Mouse (Mus musculus) CH12.LX (cell line): Measurements from ENCODE around the gene Tmem233. TPM values are rescaled to one million over a fixed set of nuclear protein-coding genes. Genes with fewer than 3 reads are reported as not detected.

Experiments used
- DNase-seq: peaks from one replicate; pipeline ENCODE4 v3.0.0-alpha.2; 2013; ENCODE audit errors: extremely low read depth
- H3K27ac ChIP-seq: 2 replicates; pipeline ENCODE4 v1.5.1; 2012; ENCODE audit warnings: low read depth, mild to moderate bottlenecking, control low read depth, moderate library complexity; ENCODE audit not compliant: insufficient read depth
- H3K27me3 ChIP-seq: replicated peaks from 2 replicates; pipeline ENCODE3; 2012; ENCODE audit warnings: inconsistent platforms
- H3K36me3 ChIP-seq, 2 experiments: replicated peaks in 1 of 2; 2 replicates each; pipeline versions ENCODE3 to v1.6.1; 2012; ENCODE audit warnings: inconsistent platforms in 1 of 2, low read length in 1 of 2, mild to moderate bottlenecking in 1 of 2, mixed read lengths in 1 of 2, moderate library complexity in 1 of 2; ENCODE audit not compliant: control insufficient read depth in 1 of 2, insufficient read depth in 1 of 2
- H3K4me1 ChIP-seq, 2 experiments: 2 replicates each; pipeline ENCODE4 v1.6.1; 2012; ENCODE audit warnings: inconsistent platforms in 1 of 2, moderate library complexity in 1 of 2; ENCODE audit not compliant: insufficient read depth in 2 of 2, control insufficient read depth in 1 of 2
- H3K4me2 ChIP-seq: 2 replicates; pipeline ENCODE4 v1.6.1; 2012; ENCODE audit warnings: low read depth, mild to moderate bottlenecking, control low read depth; ENCODE audit not compliant: poor library complexity, insufficient read depth, severe bottlenecking
- H3K4me3 ChIP-seq, 3 experiments: fragments of 150-350 bp in 1 of 3; sonication (generic) in 1 of 3; replicated peaks in 1 of 3; 2 replicates each; pipeline versions ENCODE3 to v1.5.1; 2011 to 2012; ENCODE audit warnings: low read depth in 2 of 3, low read length in 2 of 3, mild to moderate bottlenecking in 2 of 3, moderate library complexity in 2 of 3, control low read depth in 1 of 3, improper control_type of control experiment in 1 of 3, inconsistent platforms in 1 of 3, mixed read lengths in 1 of 3; ENCODE audit not compliant: poor library complexity in 1 of 3
- H3K79me2 ChIP-seq: replicated peaks from 2 replicates; pipeline ENCODE4 v1.6.1; 2012; ENCODE audit warnings: mild to moderate bottlenecking, moderate library complexity; ENCODE audit not compliant: control insufficient read depth, poor library complexity, insufficient read depth, severe bottlenecking; ENCODE audit errors: extremely low read depth
- H3K9ac ChIP-seq: 2 replicates; pipeline ENCODE4 v1.6.1; 2012; ENCODE audit warnings: low read depth, mild to moderate bottlenecking, control low read depth, moderate library complexity; ENCODE audit not compliant: insufficient read depth
- H3K9me3 ChIP-seq: replicated peaks from 2 replicates; pipeline ENCODE3; 2012; ENCODE audit warnings: low read length, inconsistent platforms, mixed read lengths
- CHD1 ChIP-seq: IDR thresholded peaks from 2 replicates; pipeline ENCODE4 v1.6.1; 2012; ENCODE audit warnings: low read depth, low read length, improper control_type of control experiment, inconsistent platforms
- CTCF ChIP-seq, 2 experiments: IDR thresholded peaks in 1 of 2; conservative IDR thresholded peaks in 1 of 2; 2 replicates each; pipeline ENCODE4 v1.5.1; 2011 to 2012; ENCODE audit warnings: low read depth in 2 of 2, low read length in 2 of 2, improper control_type of control experiment in 1 of 2, inconsistent platforms in 1 of 2, mild to moderate bottlenecking in 1 of 2, moderate library complexity in 1 of 2
- E2F4 ChIP-seq: IDR thresholded peaks from 2 replicates; pipeline ENCODE4 v1.6.1; 2011; ENCODE audit warnings: low read depth, low read length, improper control_type of control experiment; ENCODE audit not compliant: insufficient replicate concordance
- ELF1 ChIP-seq: IDR thresholded peaks from 2 replicates; pipeline ENCODE4 v1.6.1; 2014; ENCODE audit warnings: low read depth, mild to moderate bottlenecking, inconsistent platforms, low read length, improper control_type of control experiment
- ETS1 ChIP-seq: conservative IDR thresholded peaks from 2 replicates; pipeline ENCODE4 v1.6.1; 2012; ENCODE audit warnings: low read depth, mild to moderate bottlenecking, inconsistent platforms, low read length, improper control_type of control experiment, moderate library complexity
- GABPA ChIP-seq: IDR thresholded peaks from 2 replicates; pipeline ENCODE4 v1.6.1; 2012; ENCODE audit warnings: low read depth, low read length, improper control_type of control experiment, inconsistent platforms; ENCODE audit not compliant: insufficient replicate concordance
- HCFC1 ChIP-seq: IDR thresholded peaks from 2 replicates; pipeline ENCODE4 v1.6.1; 2012; ENCODE audit warnings: low read depth, mild to moderate bottlenecking, inconsistent platforms, low read length, improper control_type of control experiment
- JUN ChIP-seq: IDR thresholded peaks from 2 replicates; pipeline ENCODE4 v1.6.1; 2011; ENCODE audit warnings: low read depth, mild to moderate bottlenecking, low read length, improper control_type of control experiment, moderate library complexity; ENCODE audit not compliant: insufficient read depth
- JUND ChIP-seq: conservative IDR thresholded peaks from 2 replicates; pipeline ENCODE4 v1.6.1; 2011; ENCODE audit warnings: low read depth, low read length, improper control_type of control experiment
- KAT2A ChIP-seq: IDR thresholded peaks from 2 replicates; pipeline ENCODE4 v1.6.1; 2012; ENCODE audit warnings: low read length, improper control_type of control experiment, inconsistent platforms; ENCODE audit not compliant: insufficient replicate concordance
- MAFK ChIP-seq: IDR thresholded peaks from 2 replicates; pipeline ENCODE4 v1.6.1; 2011; ENCODE audit warnings: low read length, improper control_type of control experiment; ENCODE audit not compliant: insufficient replicate concordance
- MAZ ChIP-seq: IDR thresholded peaks from 2 replicates; pipeline ENCODE4 v1.6.1; 2012; ENCODE audit warnings: low read depth, mild to moderate bottlenecking, inconsistent platforms, low read length, improper control_type of control experiment, moderate library complexity
- MEF2A ChIP-seq: IDR thresholded peaks from 2 replicates; pipeline ENCODE4 v1.6.1; 2014; ENCODE audit warnings: low read depth, mild to moderate bottlenecking, inconsistent platforms, low read length, improper control_type of control experiment, borderline replicate concordance
- MYC ChIP-seq: IDR thresholded peaks from 2 replicates; pipeline ENCODE4 v1.6.1; 2011; ENCODE audit warnings: low read depth, mild to moderate bottlenecking, improper control_type of control experiment, low read length
- NELFE ChIP-seq: IDR thresholded peaks from 2 replicates; pipeline ENCODE4 v1.6.1; 2011; ENCODE audit warnings: low read depth, low read length, improper control_type of control experiment
- PAX5 ChIP-seq: IDR thresholded peaks from 2 replicates; pipeline ENCODE4 v1.6.1; 2012; ENCODE audit warnings: low read length, inconsistent platforms, mixed read lengths
- POLR2A ChIP-seq: IDR thresholded peaks from 2 replicates; pipeline ENCODE4 v1.6.1; 2011; ENCODE audit warnings: low read depth, mild to moderate bottlenecking, improper control_type of control experiment, low read length
- RAD21 ChIP-seq: IDR thresholded peaks from 2 replicates; pipeline ENCODE4 v1.6.1; 2011; ENCODE audit warnings: low read depth, mild to moderate bottlenecking, low read length, improper control_type of control experiment, moderate library complexity
- SMC3 ChIP-seq: IDR thresholded peaks from 2 replicates; pipeline ENCODE4 v1.6.1; 2011; ENCODE audit warnings: low read depth, low read length, improper control_type of control experiment
- TCF12 ChIP-seq: IDR thresholded peaks from 2 replicates; pipeline ENCODE4 v1.6.1; 2014; ENCODE audit warnings: low read depth, mild to moderate bottlenecking, inconsistent platforms, low read length, improper control_type of control experiment
- UBTF ChIP-seq: IDR thresholded peaks from 2 replicates; pipeline ENCODE4 v1.6.1; 2012; ENCODE audit warnings: low read depth, mild to moderate bottlenecking, inconsistent platforms, low read length, improper control_type of control experiment, moderate library complexity
- USF1 ChIP-seq: IDR thresholded peaks from 2 replicates; pipeline ENCODE4 v1.6.1; 2014; ENCODE audit warnings: low read depth, mild to moderate bottlenecking, inconsistent platforms, low read length, improper control_type of control experiment
- USF2 ChIP-seq: conservative IDR thresholded peaks from 2 replicates; pipeline ENCODE4 v1.6.1; 2011; ENCODE audit warnings: low read depth, low read length, improper control_type of control experiment
- ZC3H11A ChIP-seq: IDR thresholded peaks from 2 replicates; pipeline ENCODE4 v1.6.1; 2012; ENCODE audit warnings: low read depth, mild to moderate bottlenecking, inconsistent platforms, low read length, improper control_type of control experiment
- ZKSCAN1 ChIP-seq: IDR thresholded peaks from 2 replicates; pipeline ENCODE4 v1.6.1; 2012; ENCODE audit warnings: low read depth, inconsistent platforms, low read length, improper control_type of control experiment, borderline replicate concordance
- ZNF384 ChIP-seq: IDR thresholded peaks from 2 replicates; pipeline ENCODE4 v1.6.1; 2012; ENCODE audit warnings: low read depth, low read length, improper control_type of control experiment, inconsistent platforms
- dilution Hi-C: fragments of 300-500 bp; cut with MboI; formaldehyde crosslinking; loops from 2 replicates; pipeline ENCODE4 v1.14.3; 2020; ENCODE audit warnings: low sequenced_read_pairs; ENCODE audit not compliant: extremely low pct_unique_long_range_greater_than_20kb, extremely low pct_ligation_motif_present
- in situ Hi-C: fragments of 300-500 bp; cut with MboI; formaldehyde crosslinking; loops from 3 replicates; pipeline ENCODE4 v1.14.3; 2019; ENCODE audit warnings: low sequenced_read_pairs, low pct_ligation_motif_present, low pct_unique_long_range_greater_than_20kb, mixed read lengths
- polyA plus RNA-seq: library from polyadenylated mRNA; unstranded; fragments of >175 nt; gene quantifications from 2 replicates; pipeline ENCODE4 v1.2.1, GENCODE M21; 2012; ENCODE audit warnings: low read depth; ENCODE audit not compliant: insufficient read length
- total RNA-seq, 2 experiments: library from RNA; depleted of rRNA; stranded (reverse); fragments of 300-350 nt in 1 of 2; fragments of >200 nt in 1 of 2; gene quantifications; 2 replicates each; pipeline ENCODE4 v1.2.3; 2012 to 2014

The Tmem233 gene
- total and polyA plus RNA-seq, 3 experiments: not detected

DNA sequence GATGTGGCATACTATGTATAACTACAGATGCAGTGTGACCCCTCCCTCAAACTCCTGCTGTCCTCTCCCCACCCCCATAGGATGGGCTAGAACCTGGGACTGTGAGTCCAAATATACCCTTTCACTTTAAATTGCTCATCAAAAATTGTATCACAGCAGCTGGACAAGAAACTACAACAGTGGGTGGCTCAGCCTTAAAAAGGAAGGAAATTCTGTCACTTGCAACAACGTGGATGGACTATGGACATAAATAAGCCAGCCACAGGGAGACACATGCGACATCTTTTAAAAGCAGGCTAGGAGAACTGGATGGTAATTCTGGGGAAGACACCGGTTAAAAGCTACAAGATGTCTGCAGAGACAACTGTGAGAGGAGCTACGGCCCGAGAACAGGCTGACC lies 66.5 kb downstream of the Tmem233 start:
- Histone ChIP-seq H3K36me3 (peaks cover 75 to 85% of the 10 kb centered on the region in 2 experiments), H3K79me2 (0 out of 2 replicates have a peak, but pooled peaks cover 3% of the 10 kb centered on the region), H3K27me3 (no peaks in the 10 kb centered on the region), H3K4me2 (no peak overlapping the region), H3K4me1 (peaks cover 2 to 17% of the 10 kb centered on the region in 2 experiments; a peak in 3 of 4 replicates), H3K4me3 (no peak overlapping the region), H3K27ac (no peak overlapping the region), H3K9ac (no peak overlapping the region), H3K9me3 (no peaks in the 10 kb centered on the region)
- DNase-seq: no peak
- dilution Hi-C loops: no loop called here
- in situ Hi-C loops: no loop called here
- no peak for TF ChIP-seq MEF2A
- TF ChIP-seq ZNF384: no peak
- no peak for TF ChIP-seq POLR2A
- no peak for TF ChIP-seq JUND
- no peak for TF ChIP-seq USF1
- TF ChIP-seq GABPA: no peak
- no peak for TF ChIP-seq MAZ
- no peak for TF ChIP-seq KAT2A
- TF ChIP-seq USF2: no peak
- TF ChIP-seq SMC3: no peak
- TF ChIP-seq MAFK: no peak
- TF ChIP-seq TCF12: no peak
- no peak for TF ChIP-seq JUN
- no peak for TF ChIP-seq ELF1

DNA sequence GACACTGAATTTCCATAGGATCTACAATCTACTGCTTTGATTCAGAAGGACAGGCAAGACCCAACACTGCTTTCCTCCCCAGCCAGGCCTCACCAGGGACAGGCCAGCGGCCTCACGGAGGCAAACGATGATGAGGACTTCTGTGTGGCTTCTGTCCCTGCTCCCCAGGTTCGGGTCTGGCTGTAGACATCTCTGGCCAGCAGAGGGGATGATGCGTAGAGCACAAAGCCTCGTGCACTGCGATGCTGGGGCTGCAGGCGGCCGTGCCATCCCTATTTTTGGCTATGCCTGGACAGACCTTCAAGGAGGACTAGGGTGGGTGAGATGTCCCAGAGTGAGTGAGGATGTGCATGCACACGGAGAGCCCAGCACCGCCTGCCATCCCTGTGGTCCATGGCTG lies 68.8 kb downstream of the Tmem233 start:
- Histone ChIP-seq H3K27ac (no peak overlapping the region), H3K9me3 (no peaks in the 10 kb centered on the region), H3K9ac (no peak overlapping the region), H3K4me2 (no peak overlapping the region), H3K27me3 (no peaks in the 10 kb centered on the region), H3K4me3 (no peak overlapping the region), H3K36me3 (peaks cover 54 to 64% of the 10 kb centered on the region in 2 experiments), H3K4me1 (peaks cover 11 to 36% of the 10 kb centered on the region in 2 experiments; a peak in 3 of 4 replicates), H3K79me2 (no peaks in the 10 kb centered on the region)
- DNase-seq: no peak
- dilution Hi-C loops: no loop called here
- in situ Hi-C loops: no loop called here
- TF ChIP-seq E2F4 (no peak), NELFE (no peak)

GRCm38 (mm10) chr5:116013821-116014220 lies 69.2 kb downstream of the Tmem233 start:
- dilution Hi-C loops: no loop called here
- Histone ChIP-seq H3K27ac (no peak overlapping the region), H3K4me1 (peaks cover 13 to 40% of the 10 kb centered on the region in 2 experiments; a peak in 3 of 4 replicates), H3K79me2 (no peaks in the 10 kb centered on the region), H3K27me3 (no peaks in the 10 kb centered on the region), H3K36me3 (peaks cover 50 to 59% of the 10 kb centered on the region in 2 experiments), H3K9me3 (no peaks in the 10 kb centered on the region), H3K4me2 (no peak overlapping the region), H3K4me3 (no peak overlapping the region), H3K9ac (no peak overlapping the region)
- in situ Hi-C loops: no loop called here
- DNase-seq: no peak
- TF ChIP-seq MEF2A (no peak), CTCF (conservative IDR thresholded peaks at IDR 0.05 in 1 of 2, IDR thresholded peaks at IDR 0.05 in 1 of 2; ENCODE audit: low read depth in 2 of 2, low read length in 2 of 2) (no peak), HCFC1 (no peak), MYC (no peak), MAZ (no peak), ZKSCAN1 (no peak), PAX5 (no peak), KAT2A (no peak), ZC3H11A (no peak), ELF1 (no peak), SMC3 (no peak), RAD21 (no peak), TCF12 (no peak), ETS1 (no peak), NELFE (no peak), UBTF (no peak), CHD1 (no peak)
